Mouse (Mus musculus) WW6 (cell line): Measurements from ENCODE around the gene Rps15.

Experiments used
- DNase-seq: peaks from one replicate; pipeline ENCODE4 v3.0.0-alpha.2; 2013; ENCODE audit warnings: low read depth, low spot score

Gene Rps15

GRCm38 (mm10) chr10:80341491-80342304 lies 49.4 kb downstream of the Rps15 start:
- DNase-seq = no peak

- DNase-seq = peak; percentile 52
These were observed 50.1 kb downstream of the Rps15 start for GRCm38 (mm10) chr10:80342305-80342748.

GRCm38 (mm10) chr10:80342749-80343424 lies 50.6 kb downstream of the Rps15 start:
- DNase-seq = peak; percentile 67

DNA sequence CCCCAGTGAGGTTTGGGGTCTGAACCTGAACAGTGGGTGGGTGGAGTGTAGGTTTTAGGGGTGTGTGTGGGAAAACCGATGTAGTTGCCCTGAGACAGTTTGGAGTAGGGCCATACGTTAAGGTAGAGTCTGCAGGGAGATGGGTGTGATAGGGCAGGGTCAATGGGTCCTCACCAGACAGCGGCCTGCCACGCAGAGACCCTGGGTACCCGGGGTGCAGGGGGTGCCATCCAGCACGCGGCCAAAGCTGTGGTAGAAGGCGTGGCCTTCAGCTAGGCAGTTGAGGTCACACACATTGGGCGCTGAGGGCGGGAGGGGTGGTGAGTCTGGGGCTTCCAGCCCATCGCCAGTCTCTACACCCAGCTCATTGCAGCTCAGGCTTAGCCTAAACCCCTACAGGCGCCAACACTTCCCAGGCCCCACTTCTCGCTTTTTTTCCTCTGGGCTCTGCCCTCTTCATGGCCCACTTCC lies 51.2 kb downstream of the Rps15 start:
- DNase-seq = no peak
